Mouse (Mus musculus): ENCODE results near the gene Crot.

DNA sequence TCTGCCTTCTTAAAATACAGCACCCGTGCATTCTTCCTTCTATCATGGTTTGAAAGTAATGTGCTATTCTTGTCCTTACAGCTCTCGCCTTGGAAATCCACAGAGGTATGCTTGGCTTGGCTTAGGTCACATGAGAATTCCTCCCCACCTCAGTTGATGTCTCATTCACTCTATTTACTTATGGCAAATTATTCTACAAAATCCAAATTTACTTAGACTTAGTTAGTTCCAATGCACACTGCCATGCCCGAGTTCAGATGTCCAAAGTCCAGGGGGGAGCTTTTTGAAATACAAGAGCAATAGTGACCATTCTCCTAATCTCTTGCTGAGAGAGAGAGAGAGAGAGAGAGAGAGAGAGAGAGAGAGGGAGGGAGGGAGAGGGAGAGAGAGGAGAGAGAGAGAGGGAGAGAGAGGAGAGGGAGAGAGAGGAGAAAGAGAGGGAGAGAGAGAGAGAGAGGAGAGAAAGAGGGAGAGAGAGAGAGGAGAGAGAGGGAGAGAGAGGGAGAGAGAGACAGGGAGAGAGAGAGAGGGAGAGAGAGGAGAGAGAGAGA lies 43.6 kb upstream of the Crot start:
- TF ChIP-seq MAFK (IDR thresholded peaks at IDR 0.05; ENCODE audit: insufficient read depth, low read depth, low read length) (no peak), HCFC1 (IDR thresholded peaks at IDR 0.05; ENCODE audit: borderline replicate concordance, insufficient read depth, low read length) (no peak), CHD2 (IDR thresholded peaks at IDR 0.05; ENCODE audit: low read depth, low read length) (no peak)
